Mouse (Mus musculus) MN1 (cell line): ENCODE measurements around the gene Bex3.

Experiments used
- DNase-seq: peaks from one replicate; pipeline ENCODE4 v3.0.0-alpha.2; 2016; ENCODE audit warnings: low spot score

The Bex3 gene

GRCm38 (mm10) chrX:136313792-136314564, 43.9 kb downstream of the Bex3 start:
- DNase-seq, result no peak

GRCm38 (mm10) chrX:136319953-136320352, 49.9 kb downstream of the Bex3 start:
- no peak for DNase-seq
